Mouse (Mus musculus): Measurements from ENCODE around the gene Per1. TPM values are rescaled to one million over a fixed set of nuclear protein-coding genes. Genes with fewer than 3 reads are reported as not detected.

Per1 gene
- polyA plus RNA-seq, 1 experiment from 2014 or later = 15.4 TPM

- ATAC-seq (ENCODE audit: insufficient read depth) = no peak
- peak; percentile 45 for DNase-seq
- WGBS = 2% methylated on average over 27 of the region's 27 CpGs
- H3K9me3 ChIP-seq (ENCODE audit: low read depth, low read length) = no peaks in the 10 kb centered on the region
- TF ChIP-seq CTCF (IDR thresholded peaks at IDR 0.05; ENCODE audit: low read depth) = no peak
- no peaks in the 10 kb centered on the region for H3K27me3 ChIP-seq (ENCODE audit: insufficient read depth, low read length)
- peaks cover 25% of the 10 kb centered on the region for H3K36me3 ChIP-seq (ENCODE audit: insufficient read depth)
- H3K4me3 ChIP-seq (ENCODE audit: low read depth, low read length) = peak overlapping the region; percentile 55
- H3K27ac ChIP-seq (ENCODE audit: low read depth) = peak overlapping the region; percentile 98
- H3K4me2 ChIP-seq = peak overlapping the region; percentile 97
- H3K9ac ChIP-seq = peak overlapping the region; percentile 70
- peaks cover 32% of the 10 kb centered on the region for H3K4me1 ChIP-seq (ENCODE audit: insufficient read depth)
Observed at GRCm38 (mm10) chr11:69095511-69096231, 654 bp downstream of the Per1 start.

DNA sequence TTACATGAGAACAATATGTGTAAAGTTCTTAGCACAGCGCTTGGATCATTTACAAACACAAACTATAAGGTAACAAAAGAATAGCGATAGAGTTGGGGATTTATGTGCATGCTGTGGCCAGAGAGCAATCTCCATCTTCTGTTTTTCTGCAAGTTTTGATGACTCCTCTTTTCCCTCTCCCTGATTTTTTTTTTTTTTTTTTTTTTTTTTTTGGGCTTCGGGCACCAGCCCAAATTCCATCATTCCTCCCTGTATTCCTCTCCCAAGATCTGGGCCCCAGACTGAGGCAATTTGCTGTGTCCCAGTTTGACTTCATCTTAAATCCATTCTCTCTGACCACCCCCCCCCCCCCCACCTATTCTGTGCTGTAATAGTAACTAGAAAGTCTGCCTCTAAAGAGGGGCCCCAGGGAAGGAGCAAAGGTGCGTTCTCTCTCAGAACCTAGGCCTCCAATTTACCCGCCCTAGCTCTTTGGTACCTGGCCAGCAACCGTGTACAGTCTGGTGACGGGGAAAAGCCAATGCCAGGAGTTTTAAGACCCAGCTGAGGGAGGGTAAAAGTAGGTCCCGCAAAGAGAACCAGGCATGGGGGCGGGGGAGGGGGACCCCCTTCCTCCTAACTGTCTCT, 1.5 kb downstream of the Per1 start:
- 8% methylated on average over 9 of the region's 9 CpGs for WGBS
- H3K27ac ChIP-seq (ENCODE audit: low read depth) = peak overlapping the region; percentile 98
- no peaks in the 10 kb centered on the region for H3K9me3 ChIP-seq (ENCODE audit: low read depth, low read length)
- H3K4me2 ChIP-seq = peak overlapping the region; percentile 97
- no peak for TF ChIP-seq CTCF (IDR thresholded peaks at IDR 0.05; ENCODE audit: low read depth)
- H3K9ac ChIP-seq = peak overlapping the region; percentile 70
- peak; percentile 75 for DNase-seq
- H3K4me1 ChIP-seq (ENCODE audit: insufficient read depth) = peaks cover 32% of the 10 kb centered on the region
- peak overlapping the region; percentile 55 for H3K4me3 ChIP-seq (ENCODE audit: low read depth, low read length)
- no peak for ATAC-seq (ENCODE audit: insufficient read depth)
- peaks cover 25% of the 10 kb centered on the region for H3K36me3 ChIP-seq (ENCODE audit: insufficient read depth)
- no peaks in the 10 kb centered on the region for H3K27me3 ChIP-seq (ENCODE audit: insufficient read depth, low read length)

DNA sequence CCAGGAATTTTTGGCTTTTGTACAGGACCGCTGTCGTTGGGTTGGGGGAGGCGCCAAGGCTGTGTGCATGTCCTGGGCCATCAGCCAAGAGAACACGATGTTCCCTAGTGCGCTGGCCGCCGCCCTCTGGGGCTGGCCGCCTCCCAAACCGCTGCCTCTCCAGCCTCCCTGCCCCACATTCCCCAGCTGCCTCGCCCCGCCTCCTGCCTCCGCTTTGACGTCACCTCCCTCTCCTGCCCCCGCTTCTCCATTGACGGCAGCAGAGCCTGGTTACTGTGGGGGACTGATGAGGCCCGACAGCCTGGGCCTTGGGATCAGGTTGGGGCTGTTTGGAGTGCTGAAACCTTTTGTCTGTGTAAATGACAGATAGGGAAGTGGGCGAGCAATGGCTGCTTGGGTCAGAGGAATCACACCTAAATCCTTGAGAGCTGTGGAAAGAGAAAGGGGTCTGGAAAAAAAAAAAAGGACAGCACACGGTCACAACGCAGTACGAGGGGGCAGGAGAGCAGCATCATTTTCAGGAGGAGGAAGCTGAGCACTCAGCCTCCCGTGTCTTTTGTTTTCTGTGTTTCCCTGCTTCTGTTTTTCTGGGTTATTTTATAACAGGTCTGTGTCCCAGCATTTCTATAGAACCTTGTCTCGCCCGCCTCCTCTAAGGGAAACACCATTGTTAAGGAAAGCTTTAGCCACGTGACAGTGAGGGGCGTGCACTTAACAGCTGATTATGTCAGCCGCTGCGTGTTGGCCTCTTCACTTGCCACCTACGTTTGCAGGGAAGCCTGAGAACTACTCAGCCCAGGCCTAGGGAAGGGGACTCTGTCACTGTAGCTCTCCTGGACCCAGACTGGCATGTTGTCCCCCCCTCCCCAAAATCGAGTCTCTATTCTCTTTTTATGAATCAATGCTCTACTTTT, 2.2 kb downstream of the Per1 start:
- Histone ChIP-seq H3K36me3 (ENCODE audit: insufficient read depth) (peaks cover 26% of the 10 kb centered on the region), H3K27me3 (ENCODE audit: insufficient read depth, low read length) (no peaks in the 10 kb centered on the region), H3K4me2 (peak overlapping the region; percentile 97), H3K9me3 (ENCODE audit: low read depth, low read length) (no peaks in the 10 kb centered on the region), H3K27ac (ENCODE audit: low read depth) (peak overlapping the region; percentile 98), H3K4me3 (ENCODE audit: low read depth, low read length) (peak overlapping the region; percentile 55), H3K9ac (peak overlapping the region; percentile 59), H3K4me1 (ENCODE audit: insufficient read depth) (peaks cover 32% of the 10 kb centered on the region)
- 1% methylated on average over 29 of the region's 29 CpGs for WGBS
- TF ChIP-seq CTCF (IDR thresholded peaks at IDR 0.05; ENCODE audit: low read depth) = no peak
- DNase-seq (peak; percentile 99), ATAC-seq (ENCODE audit: insufficient read depth) (peak; percentile 45)

GRCm38 (mm10) chr11:69098039-69098761, 3.2 kb downstream of the Per1 start:
- H3K9ac ChIP-seq = no peak overlapping the region
- 19% methylated on average over 8 of the region's 8 CpGs for WGBS
- ATAC-seq (ENCODE audit: insufficient read depth) = no peak

GRCm38 (mm10) chr11:69098762-69099091, 3.7 kb downstream of the Per1 start:
- under 1% methylated on average over 19 of the region's 19 CpGs for WGBS
- DNase-seq (peak; percentile 98), ATAC-seq (ENCODE audit: insufficient read depth) (0 out of 2 replicates have a peak, but pooled peaks have one; percentile 2)
- Histone ChIP-seq H3K9me3 (ENCODE audit: low read depth, low read length) (no peaks in the 10 kb centered on the region), H3K4me2 (peak overlapping the region; percentile 97), H3K9ac (peak overlapping the region; percentile 73), H3K36me3 (ENCODE audit: insufficient read depth) (peaks cover 34% of the 10 kb centered on the region), H3K4me3 (ENCODE audit: low read depth, low read length) (peak overlapping the region; percentile 55), H3K27ac (ENCODE audit: low read depth) (peak overlapping the region; percentile 98), H3K4me1 (ENCODE audit: insufficient read depth) (peaks cover 32% of the 10 kb centered on the region), H3K27me3 (ENCODE audit: insufficient read depth, low read length) (no peaks in the 10 kb centered on the region)
- no peak for TF ChIP-seq CTCF (IDR thresholded peaks at IDR 0.05; ENCODE audit: low read depth)

More at GRCm38 (mm10) chr11:69098039-69098761, 3.2 kb downstream of the Per1 start:
- no peak for TF ChIP-seq CTCF (IDR thresholded peaks at IDR 0.05; ENCODE audit: low read depth)
- Histone ChIP-seq H3K4me2 (peak overlapping the region; percentile 97), H3K4me1 (ENCODE audit: insufficient read depth) (peaks cover 32% of the 10 kb centered on the region), H3K27me3 (ENCODE audit: insufficient read depth, low read length) (no peaks in the 10 kb centered on the region), H3K9me3 (ENCODE audit: low read depth, low read length) (no peaks in the 10 kb centered on the region), H3K27ac (ENCODE audit: low read depth) (peak overlapping the region; percentile 98), H3K4me3 (ENCODE audit: low read depth, low read length) (peak overlapping the region; percentile 55), H3K36me3 (ENCODE audit: insufficient read depth) (peaks cover 29% of the 10 kb centered on the region)
- no peak for DNase-seq

GRCm38 (mm10) chr11:69099177-69099914, 4.3 kb downstream of the Per1 start:
- Histone ChIP-seq H3K36me3 (ENCODE audit: insufficient read depth) (peaks cover 40% of the 10 kb centered on the region), H3K4me2 (peak overlapping the region; percentile 97), H3K9me3 (ENCODE audit: low read depth, low read length) (no peaks in the 10 kb centered on the region), H3K27ac (ENCODE audit: low read depth) (peak overlapping the region; percentile 98), H3K4me3 (ENCODE audit: low read depth, low read length) (peak overlapping the region; percentile 55), H3K4me1 (ENCODE audit: insufficient read depth) (peaks cover 32% of the 10 kb centered on the region), H3K27me3 (ENCODE audit: insufficient read depth, low read length) (no peaks in the 10 kb centered on the region), H3K9ac (peak overlapping the region; percentile 73)
- no peak for TF ChIP-seq CTCF (IDR thresholded peaks at IDR 0.05; ENCODE audit: low read depth)
- DNase-seq (peak; percentile 82), ATAC-seq (ENCODE audit: insufficient read depth) (no peak)
- under 1% methylated on average over 22 of the region's 22 CpGs for WGBS

Measured in lung, embryonic 14.5 days (tissue).